In genomic region chr11:100759611-100760233, GRCm38 (mm10) we compare ENCODE assay signal across 8 mouse cellular contexts. TPM values are rescaled to one million over a fixed set of nuclear protein-coding genes. Genes with fewer than 3 reads are reported as not detected.
DNase-seq lines count a peak whose midpoint lies in the region; ATAC-seq and TF ChIP-seq lines count a peak whose summit lies in the region.

Gene Kcnh4, minus strand, starts transcription at chr11:100759942.

- peak; percentile 40 for TF ChIP-seq CTCF in cortical plate, adult 2 months (IDR thresholded peaks at IDR 0.05; ENCODE audit: extremely low read depth, insufficient read depth, low read length)
- peak; percentile 55 for TF ChIP-seq CTCF in liver, embryonic 14.5 days (IDR thresholded peaks at IDR 0.05; ENCODE audit: low read depth)

- peak; percentile 16; the same call in 1 of the 2 replicates for TF ChIP-seq POLR2A in cortical plate, adult 2 months (IDR thresholded peaks at IDR 0.05; ENCODE audit: extremely low read depth, insufficient read depth, low read length)

- H3K9ac ChIP-seq in heart, embryonic 13.5 days = no peak within 1 kb of the TSS; the same call in 1 of the 2 replicates
- no peak within 1 kb of the TSS for H3K9ac ChIP-seq in liver, embryonic 14.5 days (replicated peaks)

- 2% methylated on average over 45 of the region's 51 CpGs for WGBS in heart, embryonic 13.5 days
- WGBS in liver, embryonic 14.5 days (ENCODE audit: insufficient replicate concordance) = under 1% methylated on average over 49 of the region's 51 CpGs

- no peaks in the 10 kb centered on the region for H3K36me3 ChIP-seq in heart, embryonic 13.5 days
- no peaks in the 10 kb centered on the region for H3K36me3 ChIP-seq in liver, embryonic 14.5 days (replicated peaks; ENCODE audit: control insufficient read depth, insufficient read depth, low read depth)

- DNase-seq in gastrocnemius, postnatal 14 days = peak; percentile 46
- no peak for DNase-seq in gastrocnemius, postnatal 10 days
- peak; percentile 50 to 65 for DNase-seq in kidney, postnatal 4 days
- no peak for DNase-seq in liver, embryonic 14.5 days (ENCODE audit: low read depth in 3 of 3, low spot score in 3 of 3)
- peak; percentile 22 for DNase-seq in neural tube, embryonic 10.5 days (ENCODE audit: extremely low spot score, low spot score)
- DNase-seq in telencephalon, adult 2 months (ENCODE audit: low read depth, low spot score) = peak; percentile 93

- peak within 1 kb of the TSS; percentile 66 for H3K4me3 ChIP-seq in cortical plate, adult 2 months (ENCODE audit: insufficient read depth, low read length)
- peak within 1 kb of the TSS; percentile 39 for H3K4me3 ChIP-seq in heart, embryonic 13.5 days
- H3K4me3 ChIP-seq in liver, embryonic 14.5 days (ENCODE audit: insufficient read depth in 1 of 2, low read depth in 2 of 2, low read length in 2 of 2) = peak within 1 kb of the TSS in 1 of 2 experiments; percentile 39; a peak in 2 of 4 replicates

- H3K27me3 ChIP-seq in heart, embryonic 13.5 days (replicated peaks) = peaks cover 90% of the 10 kb centered on the region
- H3K27me3 ChIP-seq in liver, embryonic 14.5 days (ENCODE audit: control insufficient read depth, insufficient read depth, low read length) = peaks cover 34% of the 10 kb centered on the region

- ATAC-seq in heart, embryonic 13.5 days (ENCODE audit: extremely low read depth, insufficient number of reproducible peaks, low FRiP score, low TSS enrichment) = peak; percentile 66; the same call in 1 of the 2 replicates
- peak; percentile 40; the same call in 1 of the 2 replicates for ATAC-seq in liver, embryonic 14.5 days (ENCODE audit: insufficient read depth)

- H3K4me1 ChIP-seq in cortical plate, adult 2 months (ENCODE audit: control insufficient read depth, insufficient read depth, low read length) = peaks cover 7% of the 10 kb centered on the region; the same call in 1 of the 2 replicates
- H3K4me1 ChIP-seq in heart, embryonic 13.5 days = peaks cover 15% of the 10 kb centered on the region
- H3K4me1 ChIP-seq in liver, embryonic 14.5 days (replicated peaks; ENCODE audit: control insufficient read depth in 2 of 2, insufficient read depth in 2 of 2, low read length in 1 of 2) = peaks cover 0 to 4% of the 10 kb centered on the region in 2 experiments; a peak in 3 of 4 replicates

- peak within 1 kb of the TSS; percentile 85 for H3K27ac ChIP-seq in cortical plate, adult 2 months (ENCODE audit: insufficient read depth, low read length)
- no peak within 1 kb of the TSS for H3K27ac ChIP-seq in heart, embryonic 13.5 days (replicated peaks)
- no peak within 1 kb of the TSS for H3K27ac ChIP-seq in liver, embryonic 14.5 days

- no peak for TF ChIP-seq EP300 in liver, embryonic 14.5 days (IDR thresholded peaks at IDR 0.05; ENCODE audit: low read depth)

- H3K9me3 ChIP-seq in heart, embryonic 13.5 days = no peaks in the 10 kb centered on the region
- no peaks in the 10 kb centered on the region for H3K9me3 ChIP-seq in liver, embryonic 14.5 days (ENCODE audit: control insufficient read depth, low read length)

- intact Hi-C loops in gastrocnemius, postnatal 14 days (cut with DNase I; ENCODE audit: low total_unique reads) = loop anchor here (2.0 kb wide), 1 partner anchor 45 kb away; no protein-coding TSS in a partner anchor

- H3K4me2 ChIP-seq in heart, embryonic 13.5 days = peak within 1 kb of the TSS; percentile 62
- H3K4me2 ChIP-seq in liver, embryonic 14.5 days (ENCODE audit: low read depth) = peak within 1 kb of the TSS; percentile 68

RNA-seq across cellular contexts. Expression of gene Kcnh4, which starts in this region (rescaled TPM):
- not detected for total RNA-seq in gastrocnemius, postnatal 14 days (2021)
- total RNA-seq in gastrocnemius, postnatal 10 days (2021) = not detected
- 23.4 and 25.4 TPM in 2 replicates for polyA plus RNA-seq in cortical plate, adult 2 months (2012; rRNA removed)
- polyA plus RNA-seq in heart, embryonic 13.5 days (2015; fragmentation: Nextera tagmentation; extraction: Ambion mirVana) = not detected in 2 replicates
- 0.02 TPM in 1 of 2 replicates, not detected in the other for polyA plus RNA-seq in liver, embryonic 14.5 days (2012; rRNA removed)
- polyA plus RNA-seq in liver, embryonic 14.5 days (2014; fragmentation: Nextera tagmentation; extraction: Ambion mirVana) = not detected in 2 replicates

Comparison
In these comparisons a context has a peak if more than half of its experiments do, and no peak if none do; other contexts are left out.
1. RNA of gene Kcnh4 (polyA plus RNA-seq): 23.4 to 25.4 TPM in cortical plate, adult 2 months; not detected in heart, embryonic 13.5 days and 0.02 TPM in liver, embryonic 14.5 days; every median in the first group is over 10 times any median in the second.
2. Peak in DNase-seq in gastrocnemius, postnatal 14 days; RNA of the gene not detected or under 1 TPM.
3. Peak in ATAC-seq, H3K4me3 ChIP-seq and H3K4me2 ChIP-seq in heart, embryonic 13.5 days; RNA of the gene not detected or under 1 TPM.
4. Peak in ATAC-seq and H3K4me2 ChIP-seq in liver, embryonic 14.5 days; RNA of the gene not detected or under 1 TPM.
5. DNase-seq: peak in kidney, postnatal 4 days (2 of 2), neural tube, embryonic 10.5 days (single experiment) and telencephalon, adult 2 months (single experiment); none in gastrocnemius, postnatal 10 days (single experiment) and liver, embryonic 14.5 days (0 of 3).